Mouse (Mus musculus) adrenal gland, postnatal 14 days (tissue): Measurements from ENCODE around the gene Sox5. TPM values are rescaled to one million over a fixed set of nuclear protein-coding genes. Genes with fewer than 3 reads are reported as not detected.
"Not testable (repeated sequence)": the region's sequence is repeated elsewhere in the genome, so short reads cannot be mapped to it uniquely, and the experiment has no call there.

Source experiments
- DNase-seq: peaks from one replicate; pipeline ENCODE4 v3.0.0; 2021; ENCODE audit warnings: mixed read lengths
- total RNA-seq: library from RNA; stranded (reverse); gene quantifications from 2 replicates; pipeline ENCODE4 v1.2.3, GENCODE M21; 2021

Gene Sox5
- total RNA-seq, 1 experiment from 2014 or later = 18.5 TPM

DNA sequence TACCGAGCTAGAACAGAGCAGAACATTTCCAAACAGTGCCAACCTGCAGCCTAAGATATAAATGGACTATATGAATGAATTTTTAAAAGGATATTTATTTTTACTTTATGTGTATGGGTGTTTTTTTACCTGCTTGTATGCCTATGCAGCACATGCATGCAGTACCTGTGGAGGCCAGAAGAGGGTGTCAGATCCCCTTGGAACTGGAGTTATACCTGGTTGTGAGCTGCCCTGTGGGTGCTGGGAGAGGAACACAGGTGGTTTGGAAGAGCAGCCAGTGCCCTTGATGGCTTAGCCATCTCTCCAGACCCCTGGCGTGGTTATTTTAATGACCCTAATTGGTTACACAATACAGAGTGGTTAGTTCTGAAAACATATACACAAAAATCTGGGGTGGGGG, 510.5 kb downstream of the Sox5 start:
- DNase-seq = no peak

DNA sequence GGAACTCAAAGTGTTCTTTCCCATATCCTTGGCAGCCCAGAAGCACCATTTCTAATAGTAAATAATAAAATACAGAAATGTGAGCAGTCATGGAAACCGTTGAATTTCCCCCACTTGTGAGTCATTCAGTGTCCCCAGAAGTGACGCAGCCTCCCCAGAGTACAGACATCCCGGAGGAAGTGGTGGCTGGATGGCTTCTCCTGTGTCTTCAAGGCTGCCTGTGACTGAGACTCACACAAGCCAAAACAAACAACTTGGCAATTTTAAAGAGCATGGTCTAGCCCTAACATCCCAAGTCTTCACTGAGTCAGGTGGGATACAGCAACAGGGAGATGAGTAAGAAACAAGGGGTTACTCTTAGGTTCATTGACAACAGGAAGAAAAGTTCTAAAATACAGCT, 511.5 kb downstream of the Sox5 start:
- no peak for DNase-seq

- DNase-seq = no peak
Observed at GRCm38 (mm10) chr6:144269666-144270065, 512.1 kb downstream of the Sox5 start.

DNA sequence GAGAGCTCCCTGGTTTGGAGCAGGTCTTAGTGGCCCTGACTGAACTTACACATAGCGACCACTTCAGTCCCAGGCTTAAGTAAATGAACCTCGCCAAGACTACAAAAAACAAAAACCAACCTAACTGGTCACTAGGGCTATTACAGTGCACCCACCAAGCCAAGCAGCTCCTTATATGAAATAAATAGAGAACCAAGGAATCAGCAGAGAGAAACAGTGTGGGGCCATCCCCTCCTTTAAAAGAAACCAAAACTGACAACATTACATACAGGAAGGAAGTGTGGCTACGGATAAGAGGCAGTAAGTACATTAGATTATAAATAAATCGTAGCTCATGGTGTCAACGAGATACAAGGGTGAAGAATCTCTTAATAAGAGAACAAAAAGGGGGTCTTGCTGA, 516.0 kb downstream of the Sox5 start:
- DNase-seq = no peak

- no peak for DNase-seq
Observed at GRCm38 (mm10) chr6:144265004-144265403, 516.8 kb downstream of the Sox5 start.

- no peak for DNase-seq
Observed at GRCm38 (mm10) chr6:144264320-144264915, 517.4 kb downstream of the Sox5 start.

DNA sequence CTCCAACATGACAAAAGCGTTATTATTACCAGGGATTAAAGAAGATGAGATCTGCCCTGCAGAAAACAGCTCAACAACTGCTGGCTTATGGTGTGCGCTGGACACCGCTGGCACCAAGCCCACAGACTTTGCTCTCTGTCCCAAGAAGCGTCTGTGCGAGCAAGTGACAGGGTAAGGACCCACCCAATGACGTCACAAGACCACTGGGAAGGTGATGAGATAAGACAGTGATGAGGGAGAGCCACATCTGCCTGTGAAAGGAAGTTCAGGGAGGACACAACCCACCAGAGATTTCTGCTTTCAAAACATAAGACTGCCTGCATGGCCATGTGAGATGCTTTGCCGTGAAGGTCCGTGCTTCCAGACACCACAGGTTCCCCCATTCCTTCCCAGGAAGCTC, 525.3 kb downstream of the Sox5 start:
- no peak for DNase-seq

GRCm38 (mm10) chr6:144252191-144252718, 529.5 kb downstream of the Sox5 start:
- DNase-seq = no peak

DNA sequence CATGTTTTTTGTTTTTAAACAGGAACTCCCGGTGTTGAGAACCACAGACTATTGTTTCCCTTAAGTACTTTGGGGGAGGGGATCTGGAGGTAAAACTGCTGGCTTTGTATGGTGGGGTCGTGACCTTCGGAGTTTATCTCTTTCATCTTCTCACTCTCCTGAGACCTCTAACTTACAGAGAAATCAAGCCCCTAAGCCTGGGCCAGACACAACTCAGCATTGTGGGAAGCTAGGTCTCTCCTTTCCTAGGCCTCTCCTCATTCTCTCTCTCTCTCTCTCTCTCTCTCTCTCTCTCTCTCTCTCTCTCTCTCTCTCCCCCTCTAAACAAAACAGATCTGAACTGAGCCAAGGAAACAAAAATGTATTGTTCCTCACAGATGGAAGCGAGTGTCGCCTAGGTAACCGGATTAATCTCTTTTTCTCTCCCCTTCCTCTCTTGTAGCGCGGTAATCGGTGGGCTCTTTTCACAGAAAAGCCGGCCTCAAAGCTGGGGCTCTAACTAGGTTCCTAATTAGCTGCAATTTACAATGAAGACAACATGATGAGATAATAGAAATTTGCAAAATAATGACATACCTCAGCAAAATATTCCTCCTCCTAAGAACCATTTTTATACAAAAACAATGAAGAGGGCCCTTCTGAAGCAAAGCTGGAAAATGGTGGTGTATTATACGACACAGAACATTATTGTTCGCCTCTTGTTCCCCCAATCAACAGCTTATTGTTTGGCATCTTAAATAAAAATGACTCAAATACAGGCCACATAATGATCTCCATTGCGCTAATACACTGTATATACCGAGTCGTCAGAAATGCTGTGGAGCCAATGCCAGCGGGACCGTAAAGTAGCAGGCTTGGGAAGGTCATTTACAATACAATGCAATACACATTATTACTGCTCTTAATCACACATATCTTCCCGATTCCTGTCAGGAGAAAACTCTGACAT, 530.3 kb downstream of the Sox5 start:
- no peak for DNase-seq

- no peak for DNase-seq
Observed at GRCm38 (mm10) chr6:144250625-144251181, 531.1 kb downstream of the Sox5 start.

GRCm38 (mm10) chr6:144236581-144236980, 545.2 kb downstream of the Sox5 start:
- no peak for DNase-seq

DNA sequence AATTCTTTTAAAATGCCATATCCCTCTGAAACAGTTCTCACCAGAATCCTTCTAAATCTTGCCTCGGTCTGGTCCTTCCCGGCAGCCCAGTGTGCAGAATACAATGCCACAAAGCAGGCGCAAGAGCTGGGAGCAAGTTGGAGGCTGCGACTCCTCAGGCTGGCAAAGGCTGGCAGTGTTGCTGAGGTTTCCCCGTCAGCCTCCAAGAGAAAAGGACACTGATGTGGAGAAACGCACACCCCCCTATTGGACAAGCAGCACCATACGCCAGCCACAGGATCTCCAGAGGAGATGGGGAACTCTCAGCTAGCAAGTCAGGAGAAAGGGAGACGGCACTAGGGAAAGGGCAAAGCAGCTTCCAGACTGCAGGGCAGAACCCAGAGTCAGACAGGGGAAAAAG, 577.8 kb downstream of the Sox5 start:
- no peak for DNase-seq

DNA sequence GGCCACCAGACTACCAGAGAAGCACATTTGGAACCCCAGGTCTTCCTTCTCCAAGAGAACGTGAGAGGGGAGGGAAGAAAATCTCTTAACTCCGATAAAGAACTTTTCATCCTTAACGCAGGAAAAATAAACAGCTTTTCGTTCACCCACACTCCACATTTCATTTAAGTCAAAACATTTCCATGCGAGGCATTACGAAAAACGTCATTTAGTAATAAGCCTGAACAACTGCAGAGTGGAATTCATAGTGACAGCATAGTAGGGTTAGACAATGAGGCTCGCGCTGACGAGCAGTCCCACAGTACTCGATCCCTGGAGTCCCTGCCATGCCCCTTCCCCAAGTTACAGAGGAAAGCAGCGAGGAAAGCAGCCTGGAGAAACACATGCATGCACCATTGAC, 578.8 kb downstream of the Sox5 start:
- no peak for DNase-seq

DNA sequence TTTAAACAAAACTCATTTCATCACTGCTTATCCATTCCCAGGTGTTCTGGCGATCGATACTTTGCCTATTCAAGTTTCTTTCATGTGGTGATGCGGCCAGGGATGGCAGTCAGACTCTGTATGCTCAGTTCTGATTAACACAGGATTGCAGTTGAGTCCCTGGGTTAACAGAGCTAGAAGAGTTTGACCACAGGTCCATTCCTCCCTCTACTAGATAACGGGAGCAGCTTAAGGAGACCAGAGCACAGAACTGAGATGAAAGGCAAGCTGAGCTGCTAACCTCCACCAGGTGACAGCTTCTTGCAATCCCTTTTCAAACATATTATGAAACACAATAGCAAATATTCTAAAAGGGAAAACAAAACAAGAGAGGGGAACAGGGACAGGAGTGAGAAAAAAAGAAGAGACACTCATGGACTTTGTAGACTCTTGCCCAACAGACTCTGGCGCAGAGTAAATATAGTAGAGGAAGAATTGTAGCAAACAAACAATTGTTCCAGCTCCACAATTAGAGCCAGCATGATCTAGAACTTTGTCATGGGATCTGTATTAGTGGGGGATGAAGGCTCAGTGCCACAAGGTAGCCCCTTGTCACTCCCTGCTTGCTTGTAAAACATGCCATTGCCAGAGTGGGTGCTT, 580.3 kb downstream of the Sox5 start:
- DNase-seq = no peak

- no peak for DNase-seq
Observed at GRCm38 (mm10) chr6:144197209-144198119, 584.3 kb downstream of the Sox5 start.

DNA sequence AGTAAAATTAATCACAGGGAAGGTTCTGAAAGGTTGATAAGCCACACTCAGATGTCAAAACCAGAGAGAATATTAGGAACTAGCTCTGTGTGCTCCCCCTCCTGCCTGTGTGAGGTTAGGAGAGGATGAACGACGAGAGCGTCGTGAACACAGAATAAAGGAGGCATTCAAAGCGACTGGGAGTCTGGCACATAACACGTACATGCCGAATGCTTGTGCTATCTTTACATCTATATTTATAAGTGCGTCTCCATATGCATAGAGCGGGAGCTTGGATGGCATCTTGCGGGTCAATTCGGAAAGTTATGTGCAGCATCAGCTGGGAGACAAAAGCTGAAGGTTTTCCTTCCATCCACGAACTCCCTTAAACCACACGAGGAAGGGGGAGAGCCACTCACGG, 585.8 kb downstream of the Sox5 start:
- no peak for DNase-seq

- no peak for DNase-seq
Observed at GRCm38 (mm10) chr6:144183087-144183486, 598.7 kb downstream of the Sox5 start.

DNA sequence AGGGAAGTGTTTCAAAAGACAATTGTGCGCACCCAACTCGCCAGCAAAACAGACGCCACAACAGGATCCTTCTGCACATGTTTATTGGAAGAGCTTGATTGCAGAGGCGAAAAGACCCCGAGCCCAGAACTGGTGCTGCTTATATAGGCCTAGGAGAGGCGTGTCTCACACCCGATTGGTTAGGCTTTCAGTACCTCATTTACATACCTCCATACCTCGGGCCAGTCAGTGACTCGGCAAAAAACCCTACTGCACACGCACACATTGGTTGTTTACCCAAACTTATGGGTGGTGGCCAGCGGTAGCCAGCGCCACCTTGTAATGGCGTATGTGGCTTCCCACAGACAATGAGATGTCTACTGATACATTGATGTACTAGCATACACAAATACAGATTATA, 599.3 kb downstream of the Sox5 start:
- DNase-seq = not testable (repeated sequence)

DNA sequence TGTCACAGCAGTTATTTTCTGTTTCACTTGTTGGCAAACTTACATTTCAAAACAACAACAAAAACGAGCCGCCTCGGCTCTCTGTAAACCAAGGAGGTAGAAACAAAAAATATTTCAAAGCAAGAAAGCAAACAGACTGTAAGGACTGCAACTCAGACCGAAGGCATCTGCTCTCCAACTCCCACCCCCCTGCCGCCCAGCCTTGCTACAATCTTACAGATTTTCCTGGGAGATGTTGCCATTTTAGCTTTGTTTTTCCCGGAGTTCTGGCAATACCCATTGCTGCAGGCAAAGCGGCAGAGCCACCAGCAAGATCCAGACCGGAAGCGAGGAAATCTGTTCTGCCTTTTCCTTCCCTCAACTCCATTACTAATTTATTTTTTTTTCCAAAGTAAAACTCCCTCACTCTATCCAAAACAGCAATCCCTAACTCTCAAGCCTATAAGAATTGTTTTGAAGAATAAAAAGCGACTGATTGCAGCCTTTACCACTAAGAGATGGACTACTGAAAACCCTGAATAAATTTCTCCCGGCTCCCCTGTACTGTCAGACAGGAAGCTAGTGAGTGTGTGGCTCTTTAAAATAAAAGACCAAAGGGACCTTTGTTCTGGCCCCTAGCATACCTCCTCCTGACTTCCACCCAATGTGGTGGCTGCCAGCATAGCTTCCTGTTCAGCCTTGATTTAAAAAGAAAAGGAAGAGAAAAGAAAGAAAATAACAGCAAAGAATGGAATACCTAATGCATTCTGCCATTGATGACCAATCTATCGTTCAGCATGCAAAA, 600.5 kb downstream of the Sox5 start:
- DNase-seq = no peak

DNA sequence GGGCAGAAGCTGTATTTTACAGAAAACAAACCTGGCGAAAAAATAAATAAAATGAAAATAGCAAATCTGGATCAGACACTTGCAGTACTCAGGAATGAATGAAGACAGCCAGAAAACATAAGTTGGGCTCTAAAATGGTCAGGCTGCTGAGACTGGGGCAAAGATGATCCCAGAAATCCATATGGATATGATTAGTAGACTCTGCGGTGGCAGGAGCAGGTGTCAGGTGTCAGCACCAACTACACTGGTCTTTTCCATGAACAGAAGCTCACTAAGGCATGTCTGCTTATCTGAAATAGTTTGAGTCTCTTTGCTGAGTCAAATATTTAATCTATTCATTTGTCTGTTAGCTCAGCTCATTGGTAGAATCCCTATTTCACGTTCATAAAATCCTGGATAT, 602.7 kb downstream of the Sox5 start:
- DNase-seq = no peak

- no peak for DNase-seq
Observed at GRCm38 (mm10) chr6:144176674-144177073, 605.1 kb downstream of the Sox5 start.
